Mouse (Mus musculus) mouse embryonic stem cell (cell line): ENCODE data around the gene Pomp.

ENCODE experiments used
- in situ Hi-C, 2 experiments: fragments of 300-500 bp; cut with MboI; formaldehyde crosslinking; loops; 1 replicate in 1 of 2; 3 replicates in 1 of 2; pipeline ENCODE4 v1.14.3; 2019 to 2020; ENCODE audit warnings: low sequenced_read_pairs in 2 of 2, low pct_unique_long_range_greater_than_20kb in 1 of 2, mixed read lengths in 1 of 2; ENCODE audit not compliant: unreplicated experiment in 1 of 2

The Pomp gene

GRCm38 (mm10) chr5:147845319-147845718 is 14.9 kb upstream of the Pomp start:
- in situ Hi-C loops, result loop anchor here in 1 of 2 experiments (25.0 kb wide), 1 partner anchor 433 kb away; the partner anchor contains the start of gene Flt3

DNA sequence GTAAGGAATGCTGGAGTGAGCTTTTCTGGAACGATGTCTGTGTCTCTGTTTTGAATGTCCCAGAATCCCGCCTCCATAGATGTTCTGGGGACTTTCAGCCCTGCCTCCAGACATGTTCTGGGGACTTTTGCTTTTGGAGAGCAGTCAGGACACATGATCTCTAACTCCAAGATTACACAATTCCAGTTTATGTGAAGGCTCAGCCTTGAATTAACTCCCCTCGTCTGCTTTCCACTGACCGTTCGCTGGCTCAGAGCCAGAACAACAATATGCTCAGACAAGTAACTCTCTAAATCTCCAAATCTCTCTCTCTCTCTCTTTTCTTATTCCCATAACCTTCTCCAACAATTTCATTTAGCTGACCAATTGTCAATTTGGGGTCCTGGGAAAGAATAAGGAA is 12.9 kb upstream of the Pomp start:
- in situ Hi-C loops, result loop anchor here in 1 of 2 experiments (25.0 kb wide), 1 partner anchor 435 kb away; the partner anchor contains the start of gene Flt3

- in situ Hi-C loops, result loop anchor here in 1 of 2 experiments (25.0 kb wide), 1 partner anchor 436 kb away; the partner anchor contains the start of gene Flt3
Measured at GRCm38 (mm10) chr5:147848164-147848863, 11.9 kb upstream of the Pomp start.

DNA sequence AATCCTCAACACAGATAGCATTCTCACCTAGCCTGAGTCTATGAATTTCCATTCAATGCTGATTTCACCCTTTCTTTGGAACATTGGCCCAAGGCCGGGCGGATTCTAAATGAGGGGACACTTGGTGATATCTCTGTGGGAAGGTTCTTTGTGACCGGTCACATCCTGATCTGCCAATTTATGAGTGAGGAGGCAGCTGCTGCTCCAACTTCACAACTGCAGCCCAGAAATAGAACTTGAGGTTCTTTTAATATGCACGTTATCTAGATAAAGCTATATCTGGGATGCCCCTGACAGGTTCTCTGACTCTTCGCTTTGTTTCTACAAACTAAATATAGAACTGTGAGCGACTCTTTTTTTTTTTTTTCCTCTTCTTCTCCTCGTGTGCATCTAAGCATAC is 10.1 kb upstream of the Pomp start:
- in situ Hi-C loops, result no loop called here

GRCm38 (mm10) chr5:147860076-147860448 is 199 bp upstream of the Pomp start:
- in situ Hi-C loops, result no loop called here

- in situ Hi-C loops, result no loop called here
Measured at GRCm38 (mm10) chr5:147868674-147869073, 8.4 kb downstream of the Pomp start.

- in situ Hi-C loops, result no loop called here
Measured at GRCm38 (mm10) chr5:147869568-147869967, 9.3 kb downstream of the Pomp start.

- in situ Hi-C loops, result no loop called here
Measured at GRCm38 (mm10) chr5:147870296-147870695, 10.0 kb downstream of the Pomp start.

- in situ Hi-C loops, result no loop called here
Measured at GRCm38 (mm10) chr5:147871091-147871820, 11.0 kb downstream of the Pomp start.

GRCm38 (mm10) chr5:147874491-147875065 is 14.3 kb downstream of the Pomp start:
- in situ Hi-C loops, result no loop called here

- in situ Hi-C loops, result no loop called here
Measured at GRCm38 (mm10) chr5:147875210-147875609, 14.9 kb downstream of the Pomp start.

GRCm38 (mm10) chr5:147877520-147877919 is 17.3 kb downstream of the Pomp start:
- in situ Hi-C loops, result no loop called here

GRCm38 (mm10) chr5:147879971-147880682 is 19.9 kb downstream of the Pomp start:
- in situ Hi-C loops, result no loop called here

DNA sequence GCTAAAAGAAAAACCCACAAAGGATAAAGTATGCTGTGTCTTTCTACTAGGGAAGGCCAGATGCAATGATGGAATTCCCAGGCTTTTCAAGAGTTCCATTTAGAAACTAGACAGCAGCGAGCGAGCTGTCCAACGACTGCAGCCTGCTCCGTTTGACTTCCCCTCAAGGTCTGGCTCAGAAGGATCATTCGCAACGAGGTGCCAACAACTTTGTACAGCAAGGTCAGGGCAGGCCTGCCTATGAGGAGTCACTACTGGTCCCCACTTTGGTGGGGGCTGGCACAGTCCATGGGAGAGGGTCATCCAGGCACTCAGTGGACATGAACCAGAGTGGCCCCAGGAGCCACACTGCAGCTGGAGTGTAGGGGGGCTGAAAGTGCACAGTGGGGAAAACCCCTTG is 23.3 kb downstream of the Pomp start:
- in situ Hi-C loops, result no loop called here

DNA sequence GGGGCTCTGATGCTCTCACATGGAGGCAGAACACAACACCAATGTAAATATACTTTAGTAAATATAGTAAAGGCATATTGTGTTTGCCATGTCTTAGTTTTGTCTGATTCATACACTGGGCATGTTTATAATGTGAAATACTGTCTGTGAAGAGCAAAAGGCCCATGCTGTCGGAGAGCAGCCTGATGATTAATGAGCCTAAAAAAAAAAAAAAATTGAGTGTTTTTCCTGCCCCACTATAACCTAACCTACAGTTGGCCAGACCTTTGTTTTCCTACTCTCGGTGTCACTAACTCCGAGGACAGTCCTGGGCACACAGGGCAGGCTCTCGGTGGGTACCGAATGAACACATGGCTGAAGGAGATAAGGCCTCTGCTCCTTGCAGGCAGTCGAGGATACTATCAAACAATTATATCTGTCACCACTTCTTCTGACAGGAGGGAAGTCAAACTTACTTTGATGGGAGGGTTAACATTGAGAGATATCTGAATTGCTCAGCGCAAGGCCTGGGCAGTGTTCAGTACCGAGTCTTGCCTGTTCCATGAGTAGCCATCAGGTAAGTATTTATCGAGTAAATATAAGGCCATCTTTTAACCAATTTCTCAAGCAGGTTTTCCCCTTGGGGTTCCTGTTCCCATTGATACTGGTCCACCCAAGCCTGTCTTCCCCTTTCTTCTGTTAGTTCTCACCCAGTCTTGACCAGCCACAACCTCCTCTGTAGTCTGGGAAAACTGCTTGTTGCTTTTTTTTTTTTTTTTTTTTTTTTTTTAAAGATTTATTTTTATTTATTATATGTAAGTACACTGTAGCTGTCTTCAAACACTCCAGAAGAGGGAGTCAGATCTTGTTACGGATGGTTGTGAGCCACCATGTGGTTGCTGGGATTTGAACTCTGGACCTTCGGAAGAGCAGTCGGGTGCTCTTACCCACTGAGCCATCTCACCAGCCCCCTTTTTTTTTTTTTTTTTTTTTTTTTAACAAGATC is 28.3 kb downstream of the Pomp start:
- in situ Hi-C loops, result no loop called here

DNA sequence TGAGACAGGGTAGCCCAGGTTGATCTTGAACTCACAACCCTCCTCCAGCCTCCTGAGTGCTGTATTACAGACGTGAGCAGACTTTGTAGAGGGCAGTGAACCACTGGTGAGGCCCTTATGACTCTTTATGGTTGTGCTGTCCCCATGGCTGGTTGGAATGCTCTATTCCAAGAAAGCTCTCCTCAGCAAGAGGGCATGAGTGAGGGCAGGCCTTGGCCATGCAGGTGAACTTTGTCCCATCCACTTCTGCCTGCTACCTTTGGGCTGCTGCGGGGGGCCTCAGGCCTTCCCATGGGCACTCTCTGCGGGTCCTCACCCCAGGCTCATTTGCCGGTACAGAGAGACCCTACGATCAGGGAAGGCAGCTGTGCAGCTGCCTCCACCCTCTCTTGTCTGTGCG is 32.5 kb downstream of the Pomp start:
- in situ Hi-C loops, result no loop called here

GRCm38 (mm10) chr5:147893143-147893542 is 32.9 kb downstream of the Pomp start:
- in situ Hi-C loops, result no loop called here
